Mouse (Mus musculus): ENCODE measurements around the gene Gm10840. TPM values are rescaled to one million over a fixed set of nuclear protein-coding genes. Genes with fewer than 3 reads are reported as not detected.
"Not testable (repeated sequence)": the region's sequence is repeated elsewhere in the genome, so short reads cannot be mapped to it uniquely, and the experiment has no call there.

Gene Gm10840
- not detected in 2 replicates for polyA plus RNA-seq (2014; fragmentation: Nextera tagmentation; extraction: Ambion mirVana)

DNA sequence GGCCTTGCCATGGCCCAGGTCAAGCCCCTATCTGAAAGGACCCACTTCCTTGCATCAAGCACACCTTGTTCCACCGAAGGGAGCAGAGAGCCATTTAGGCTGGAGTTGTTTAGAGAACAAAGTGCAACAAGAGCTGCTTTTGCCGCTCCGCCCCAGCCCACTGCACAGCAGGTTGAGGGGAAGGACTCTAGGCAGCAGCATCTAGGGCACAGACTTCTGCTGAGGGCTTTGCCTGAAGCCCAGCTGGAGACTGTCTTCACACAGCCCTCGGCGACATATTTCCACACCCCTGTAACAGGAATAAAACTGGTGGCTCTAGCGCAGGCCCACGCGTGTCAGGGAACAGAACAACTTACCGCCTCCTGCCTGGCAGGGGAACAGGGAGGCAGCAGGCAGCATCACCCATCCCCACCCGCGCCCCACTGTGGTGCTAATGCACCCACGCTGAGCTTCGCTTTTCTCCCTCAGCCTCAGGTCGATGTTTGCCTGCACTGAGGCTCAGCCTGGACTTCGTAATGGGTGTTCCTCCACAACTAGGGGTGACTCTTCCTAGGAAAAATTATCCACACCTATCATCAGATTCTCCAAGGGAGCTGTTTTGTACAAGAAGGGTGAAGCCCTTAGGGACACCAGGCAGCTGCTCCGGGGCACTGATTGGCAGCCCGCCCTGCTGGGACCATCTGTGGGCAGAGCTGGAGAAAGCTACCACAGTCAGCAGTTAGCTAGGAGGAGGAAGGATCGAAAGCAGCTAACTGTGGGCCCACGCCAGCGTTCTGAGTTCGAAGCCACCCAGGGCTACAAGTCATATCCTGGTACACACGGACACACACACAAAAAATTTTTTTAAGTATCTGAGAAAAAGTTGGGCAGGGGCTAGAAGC lies at the start of gene Gm10840, which contains the start of gene Limd2:
Gene Gm10840 (plus strand): TSS at position 10 of the 881 bp plus-strand sequence.
Gene Limd2 (minus strand): TSS at position 20 of the 881 bp plus-strand sequence.
- peak within 1 kb of the TSS; percentile 96 for H3K4me2 ChIP-seq (ENCODE audit: low read length)

DNA sequence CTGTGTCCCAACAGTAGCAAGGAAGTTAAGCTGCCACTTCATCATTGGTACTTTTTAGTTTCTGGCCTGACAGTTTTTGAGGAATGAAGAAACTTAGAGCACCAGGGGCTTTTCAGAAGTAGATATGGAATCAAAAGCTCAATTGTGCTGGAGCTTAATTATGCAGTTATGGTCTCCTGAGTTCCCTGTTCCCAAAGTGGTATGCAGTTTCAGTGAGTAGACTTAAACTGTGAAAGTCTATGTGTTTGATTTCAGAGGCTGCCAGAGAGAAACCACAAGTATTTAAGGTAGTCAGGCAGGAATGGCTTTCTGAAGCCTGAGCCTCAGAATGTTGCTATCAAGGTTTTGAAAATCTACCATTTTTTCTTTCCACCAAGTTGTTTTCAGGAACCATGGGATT lies 49.0 kb upstream of the Gm10840 start:
- Histone ChIP-seq H3K36me3 (ENCODE audit: control insufficient read depth, insufficient read depth, low read length) (peaks cover 22% of the 10 kb centered on the region), H3K4me2 (ENCODE audit: low read length) (no peak overlapping the region), H3K4me1 (ENCODE audit: control insufficient read depth, insufficient read depth, low read length) (no peaks in the 10 kb centered on the region), H3K4me3 (ENCODE audit: low read depth, low read length) (no peak overlapping the region), H3K9me3 (replicated peaks; ENCODE audit: control insufficient read depth, low read length) (no peaks in the 10 kb centered on the region), H3K9ac (ENCODE audit: low read length) (no peak overlapping the region), H3K27ac (ENCODE audit: low read depth, low read length) (no peak overlapping the region), H3K27me3 (replicated peaks; ENCODE audit: control insufficient read depth, insufficient read depth, low read length) (no peaks in the 10 kb centered on the region)
- ATAC-seq (no peak), DNase-seq (ENCODE audit: low spot score) (no peak)

More for the DNA sequence above, at the start of gene Gm10840, which contains the start of gene Limd2:
- Histone ChIP-seq H3K27me3 (replicated peaks; ENCODE audit: control insufficient read depth, insufficient read depth, low read length) (no peaks in the 10 kb centered on the region), H3K9ac (ENCODE audit: low read length) (peak within 1 kb of the TSS; percentile 97), H3K9me3 (replicated peaks; ENCODE audit: control insufficient read depth, low read length) (no peaks in the 10 kb centered on the region), H3K4me1 (ENCODE audit: control insufficient read depth, insufficient read depth, low read length) (peaks cover 20% of the 10 kb centered on the region), H3K4me3 (ENCODE audit: low read depth, low read length) (peak within 1 kb of the TSS; percentile 82), H3K27ac (ENCODE audit: low read depth, low read length) (peak within 1 kb of the TSS; percentile 99), H3K36me3 (ENCODE audit: control insufficient read depth, insufficient read depth, low read length) (peaks cover 43% of the 10 kb centered on the region)
- ATAC-seq = peak; percentile 44
- 26% methylated on average over 22 of the region's 22 CpGs for WGBS
- peak; percentile 67 for DNase-seq (ENCODE audit: low spot score)

DNA sequence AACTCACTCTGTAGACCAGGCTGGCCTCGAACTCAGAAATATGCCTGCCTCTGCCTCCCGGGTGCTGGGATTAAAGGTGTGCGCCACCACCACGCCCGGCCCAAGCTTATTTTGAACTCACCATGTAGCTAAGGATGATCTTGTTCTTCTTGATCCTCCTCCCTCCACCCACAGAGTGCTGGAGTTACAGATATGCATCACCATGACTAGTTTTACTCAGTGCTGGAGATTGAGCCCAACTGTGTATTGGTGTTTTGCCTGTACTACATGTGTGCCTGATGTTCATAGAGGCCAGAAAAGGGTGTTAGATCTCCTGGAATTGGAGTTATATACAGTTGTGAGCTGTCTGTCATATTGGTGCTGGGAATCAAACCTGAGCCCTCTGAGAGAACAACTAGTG lies 38.4 kb upstream of the Gm10840 start:
- DNase-seq (ENCODE audit: low spot score) (no peak), ATAC-seq (no peak)
- H3K4me2 ChIP-seq (ENCODE audit: low read length) = no peak overlapping the region
- WGBS = 98% methylated on average over 5 of the region's 5 CpGs
- H3K9ac ChIP-seq (ENCODE audit: low read length) = no peak overlapping the region
- no peaks in the 10 kb centered on the region for H3K27me3 ChIP-seq (replicated peaks; ENCODE audit: control insufficient read depth, insufficient read depth, low read length)
- H3K9me3 ChIP-seq (replicated peaks; ENCODE audit: control insufficient read depth, low read length) = no peaks in the 10 kb centered on the region
- no peak overlapping the region for H3K4me3 ChIP-seq (ENCODE audit: low read depth, low read length)
- H3K36me3 ChIP-seq (ENCODE audit: control insufficient read depth, insufficient read depth, low read length) = peaks cover 52% of the 10 kb centered on the region
- no peak overlapping the region for H3K27ac ChIP-seq (ENCODE audit: low read depth, low read length)
- H3K4me1 ChIP-seq (ENCODE audit: control insufficient read depth, insufficient read depth, low read length) = no peaks in the 10 kb centered on the region

DNA sequence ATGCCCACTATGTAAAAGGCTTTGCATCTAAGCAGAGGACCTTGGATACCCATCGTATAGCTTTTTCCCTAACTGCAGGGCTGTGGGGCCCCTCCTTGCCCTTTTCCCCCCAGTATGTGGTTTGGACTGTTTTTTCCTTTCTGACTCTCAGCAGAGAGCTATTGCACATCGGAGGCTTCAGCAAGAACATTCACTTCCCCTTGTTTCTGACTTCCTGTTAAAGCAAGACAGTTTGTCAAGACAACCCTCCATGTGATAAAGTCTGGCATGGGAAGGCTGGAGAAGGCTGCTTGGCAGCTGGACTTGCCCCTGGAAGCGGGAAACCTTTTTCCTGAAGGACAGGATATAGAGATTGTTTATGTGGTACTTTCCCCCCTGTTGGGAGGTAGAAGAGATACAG lies 37.9 kb upstream of the Gm10840 start:
- H3K9ac ChIP-seq (ENCODE audit: low read length) = no peak overlapping the region
- WGBS = 92% methylated on average over 3 of the region's 3 CpGs
- H3K36me3 ChIP-seq (ENCODE audit: control insufficient read depth, insufficient read depth, low read length) = peaks cover 48% of the 10 kb centered on the region
- no peak for ATAC-seq
- H3K4me1 ChIP-seq (ENCODE audit: control insufficient read depth, insufficient read depth, low read length) = no peaks in the 10 kb centered on the region
- H3K27ac ChIP-seq (ENCODE audit: low read depth, low read length) = no peak overlapping the region
- no peaks in the 10 kb centered on the region for H3K27me3 ChIP-seq (replicated peaks; ENCODE audit: control insufficient read depth, insufficient read depth, low read length)
- H3K4me2 ChIP-seq (ENCODE audit: low read length) = no peak overlapping the region
- DNase-seq (ENCODE audit: low spot score) = no peak
- H3K9me3 ChIP-seq (replicated peaks; ENCODE audit: control insufficient read depth, low read length) = no peaks in the 10 kb centered on the region
- H3K4me3 ChIP-seq (ENCODE audit: low read depth, low read length) = no peak overlapping the region

DNA sequence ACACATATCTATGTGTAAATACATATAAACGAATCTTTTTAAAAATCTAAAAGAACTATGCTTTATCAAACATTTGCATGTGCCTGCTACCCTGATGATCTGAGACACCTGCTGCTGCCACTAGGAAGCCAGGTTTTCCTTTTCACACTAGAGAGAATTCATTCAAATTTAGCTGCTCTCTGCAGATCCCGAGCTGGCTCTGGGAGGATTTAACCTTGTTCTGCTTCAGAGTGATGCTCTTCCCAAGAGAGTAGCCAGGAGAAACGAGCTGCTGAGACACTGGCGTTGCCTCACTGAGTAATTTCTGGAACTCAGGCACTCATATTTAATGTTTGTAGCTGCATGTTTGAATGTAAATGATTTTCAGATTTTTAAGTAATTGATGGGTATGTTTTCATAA lies 35.9 kb upstream of the Gm10840 start:
- ATAC-seq = no peak
- no peak overlapping the region for H3K4me3 ChIP-seq (ENCODE audit: low read depth, low read length)
- WGBS = 83% methylated on average over 4 of the region's 4 CpGs
- no peaks in the 10 kb centered on the region for H3K9me3 ChIP-seq (replicated peaks; ENCODE audit: control insufficient read depth, low read length)
- H3K36me3 ChIP-seq (ENCODE audit: control insufficient read depth, insufficient read depth, low read length) = peaks cover 44% of the 10 kb centered on the region
- H3K4me2 ChIP-seq (ENCODE audit: low read length) = no peak overlapping the region
- no peak overlapping the region for H3K27ac ChIP-seq (ENCODE audit: low read depth, low read length)
- no peak overlapping the region for H3K9ac ChIP-seq (ENCODE audit: low read length)
- DNase-seq (ENCODE audit: low spot score) = no peak
- no peaks in the 10 kb centered on the region for H3K27me3 ChIP-seq (replicated peaks; ENCODE audit: control insufficient read depth, insufficient read depth, low read length)
- H3K4me1 ChIP-seq (ENCODE audit: control insufficient read depth, insufficient read depth, low read length) = no peaks in the 10 kb centered on the region

DNA sequence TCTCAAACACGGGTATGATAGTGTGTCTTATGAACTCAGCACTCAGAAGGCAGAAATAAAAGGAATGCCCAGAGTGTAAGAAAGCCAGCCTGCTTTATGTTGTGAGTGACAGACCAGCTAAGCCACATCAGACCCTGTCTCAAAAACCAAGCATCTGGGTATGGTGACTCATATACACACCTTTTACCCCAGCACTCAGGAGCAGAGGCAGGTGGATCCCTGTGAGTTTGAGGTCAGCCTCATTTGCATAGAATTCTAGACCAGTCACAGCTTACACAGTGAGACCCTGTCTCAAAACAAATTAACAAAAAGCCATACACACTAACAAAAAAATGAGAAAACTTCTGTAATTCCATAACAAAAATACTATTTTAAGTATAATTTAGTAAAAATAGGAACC lies 34.8 kb upstream of the Gm10840 start:
- no peak overlapping the region for H3K4me2 ChIP-seq (ENCODE audit: low read length)
- H3K27ac ChIP-seq (ENCODE audit: low read depth, low read length) = no peak overlapping the region
- peaks cover 43% of the 10 kb centered on the region for H3K36me3 ChIP-seq (ENCODE audit: control insufficient read depth, insufficient read depth, low read length)
- no peaks in the 10 kb centered on the region for H3K4me1 ChIP-seq (ENCODE audit: control insufficient read depth, insufficient read depth, low read length)
- no peak overlapping the region for H3K4me3 ChIP-seq (ENCODE audit: low read depth, low read length)
- no peaks in the 10 kb centered on the region for H3K27me3 ChIP-seq (replicated peaks; ENCODE audit: control insufficient read depth, insufficient read depth, low read length)
- no peak overlapping the region for H3K9ac ChIP-seq (ENCODE audit: low read length)
- no peak for DNase-seq (ENCODE audit: low spot score)
- no peak for ATAC-seq
- WGBS = 71% methylated on average over 1 of the region's 1 CpGs
- no peaks in the 10 kb centered on the region for H3K9me3 ChIP-seq (replicated peaks; ENCODE audit: control insufficient read depth, low read length)

DNA sequence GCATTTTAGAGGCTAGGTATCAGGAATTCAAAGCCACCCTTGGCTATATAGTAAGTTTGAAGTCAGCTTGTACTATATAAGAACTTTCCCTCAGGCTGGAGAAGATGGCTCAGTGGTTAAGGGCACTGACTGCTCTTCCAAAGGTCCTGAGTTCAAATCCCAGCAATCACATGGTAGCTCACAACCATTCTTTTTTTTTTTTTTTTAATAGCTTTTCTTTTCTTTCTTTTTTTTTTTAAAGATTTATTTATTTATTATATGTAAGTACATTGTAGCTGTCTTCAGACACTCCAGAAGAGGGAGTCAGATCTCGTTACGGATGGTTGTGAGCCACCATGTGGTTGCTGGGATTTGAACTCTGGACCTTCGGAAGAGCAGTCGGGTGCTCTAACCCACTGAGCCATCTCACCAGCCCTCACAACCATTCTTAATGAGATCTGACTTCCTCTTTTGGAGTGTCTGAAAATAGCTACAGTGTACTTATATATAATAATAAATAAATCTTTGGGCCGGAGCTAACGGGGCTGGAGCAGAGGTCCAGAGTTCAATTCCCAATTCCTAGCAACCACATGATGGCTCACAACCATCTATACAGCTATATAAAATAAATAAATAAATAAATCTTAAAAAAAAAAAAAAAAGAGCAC lies 33.8 kb upstream of the Gm10840 start:
- DNase-seq (ENCODE audit: low spot score); H3K9me3 ChIP-seq (replicated peaks; ENCODE audit: control insufficient read depth, low read length); ATAC-seq; H3K27me3 ChIP-seq (replicated peaks; ENCODE audit: control insufficient read depth, insufficient read depth, low read length); H3K4me1 ChIP-seq (ENCODE audit: control insufficient read depth, insufficient read depth, low read length); H3K4me2 ChIP-seq (ENCODE audit: low read length); H3K4me3 ChIP-seq (ENCODE audit: low read depth, low read length); H3K27ac ChIP-seq (ENCODE audit: low read depth, low read length); H3K9ac ChIP-seq (ENCODE audit: low read length): not testable (repeated sequence)
- peaks cover 37% of the 10 kb centered on the region for H3K36me3 ChIP-seq (ENCODE audit: control insufficient read depth, insufficient read depth, low read length)
- 95% methylated on average over 4 of the region's 6 CpGs for WGBS

DNA sequence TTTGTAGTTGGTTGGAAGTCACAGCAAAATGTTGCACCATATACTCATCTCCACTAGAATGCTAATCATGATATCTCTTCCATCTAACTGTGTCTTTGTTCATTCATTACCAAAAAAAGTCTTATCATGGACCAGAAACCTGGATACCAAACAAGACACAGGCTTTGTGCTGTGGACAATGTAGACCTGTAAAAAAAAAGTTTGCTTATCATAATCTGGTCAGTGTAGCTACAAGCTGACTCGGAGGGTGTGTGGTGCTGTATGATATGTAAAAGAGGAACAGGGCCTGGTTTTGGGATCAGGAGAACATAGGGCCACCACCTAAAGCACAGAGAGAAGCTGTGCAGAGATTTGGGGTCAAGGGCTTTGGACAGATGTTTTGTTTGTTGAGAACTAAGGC lies 31.2 kb upstream of the Gm10840 start:
- H3K9ac ChIP-seq (ENCODE audit: low read length) = no peak overlapping the region
- H3K9me3 ChIP-seq (replicated peaks; ENCODE audit: control insufficient read depth, low read length) = no peaks in the 10 kb centered on the region
- ATAC-seq (no peak), DNase-seq (ENCODE audit: low spot score) (no peak)
- H3K4me2 ChIP-seq (ENCODE audit: low read length) = no peak overlapping the region
- no peak overlapping the region for H3K4me3 ChIP-seq (ENCODE audit: low read depth, low read length)
- peaks cover 27% of the 10 kb centered on the region for H3K36me3 ChIP-seq (ENCODE audit: control insufficient read depth, insufficient read depth, low read length)
- H3K27ac ChIP-seq (ENCODE audit: low read depth, low read length) = no peak overlapping the region
- H3K4me1 ChIP-seq (ENCODE audit: control insufficient read depth, insufficient read depth, low read length) = no peaks in the 10 kb centered on the region
- no peaks in the 10 kb centered on the region for H3K27me3 ChIP-seq (replicated peaks; ENCODE audit: control insufficient read depth, insufficient read depth, low read length)
- WGBS = 92% methylated on average over 1 of the region's 1 CpGs

DNA sequence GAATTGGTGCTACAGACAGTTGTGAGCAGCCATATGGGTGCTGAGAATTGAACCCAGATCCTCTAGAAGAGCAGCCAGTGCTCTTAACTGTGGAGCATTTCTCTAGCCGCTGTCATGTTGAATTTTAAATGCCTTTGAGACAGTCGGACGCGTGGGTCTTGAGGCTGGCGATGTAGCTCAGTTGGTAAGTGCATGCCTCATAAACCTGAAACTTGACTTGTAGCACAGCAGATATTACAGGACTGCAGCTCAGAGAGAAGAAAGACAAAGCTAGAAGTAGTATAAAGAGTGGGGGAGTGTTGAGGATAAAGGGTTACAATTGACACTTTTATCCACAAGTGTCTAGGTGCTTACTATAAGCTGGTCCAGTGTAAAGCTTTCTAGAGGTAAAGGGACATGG lies 28.1 kb upstream of the Gm10840 start:
- WGBS = 92% methylated on average over 5 of the region's 5 CpGs
- ATAC-seq = no peak
- H3K4me1 ChIP-seq (ENCODE audit: control insufficient read depth, insufficient read depth, low read length) = no peaks in the 10 kb centered on the region
- H3K4me2 ChIP-seq (ENCODE audit: low read length) = no peak overlapping the region
- H3K27me3 ChIP-seq (replicated peaks; ENCODE audit: control insufficient read depth, insufficient read depth, low read length) = no peaks in the 10 kb centered on the region
- no peak overlapping the region for H3K4me3 ChIP-seq (ENCODE audit: low read depth, low read length)
- H3K9ac ChIP-seq (ENCODE audit: low read length) = no peak overlapping the region
- H3K36me3 ChIP-seq (ENCODE audit: control insufficient read depth, insufficient read depth, low read length) = peaks cover 29% of the 10 kb centered on the region
- no peak for DNase-seq (ENCODE audit: low spot score)
- H3K9me3 ChIP-seq (replicated peaks; ENCODE audit: control insufficient read depth, low read length) = no peaks in the 10 kb centered on the region
- H3K27ac ChIP-seq (ENCODE audit: low read depth, low read length) = no peak overlapping the region

All from forebrain, embryonic 14.5 days (tissue).